Mouse (Mus musculus): ENCODE results near the gene Atp2a3.

DNA sequence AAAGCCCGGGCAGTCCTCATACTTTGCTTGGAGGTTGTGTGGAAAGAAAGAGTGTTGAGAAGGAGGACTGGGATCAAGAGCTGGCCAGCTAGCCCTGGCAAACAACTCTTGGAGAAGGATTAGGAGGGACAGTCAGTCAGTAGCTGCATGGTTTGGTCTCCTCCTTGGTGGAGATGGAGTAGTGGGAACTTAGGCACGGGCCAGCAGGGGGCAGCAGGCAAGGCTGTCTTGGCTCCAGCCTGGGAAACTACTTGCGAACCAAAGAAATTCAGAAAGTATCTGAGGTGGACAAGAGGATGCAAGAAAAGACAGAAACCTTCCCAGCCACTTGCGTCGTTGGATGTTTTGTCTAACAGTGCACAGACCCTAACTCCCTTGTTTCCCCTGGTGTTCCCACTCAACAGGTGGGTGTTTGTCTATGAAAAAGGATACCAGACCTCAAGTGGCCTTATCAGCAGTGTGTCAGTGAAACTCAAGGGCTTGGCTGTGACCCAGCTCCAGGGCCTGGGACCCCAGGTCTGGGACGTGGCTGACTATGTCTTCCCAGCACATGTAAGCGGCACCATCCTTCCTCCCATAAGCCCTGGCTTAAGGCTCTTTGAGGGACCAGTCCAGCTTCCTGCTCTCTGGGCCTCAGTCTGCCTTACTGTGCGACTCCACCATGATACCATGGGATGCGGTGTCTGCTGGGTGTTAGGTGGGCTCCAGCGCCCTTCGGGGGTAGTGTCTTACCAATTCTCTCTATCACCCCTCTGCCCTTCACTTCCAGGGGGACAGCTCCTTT, 46.9 kb downstream of the Atp2a3 start:
- TF ChIP-seq CTCF (IDR thresholded peaks at IDR 0.05; ENCODE audit: borderline replicate concordance, extremely low read depth, insufficient read depth, insufficient read length) (peak; percentile 85), POLR2A (IDR thresholded peaks at IDR 0.05; ENCODE audit: borderline replicate concordance, extremely low read depth, insufficient read depth, insufficient read length, poor library complexity, severe bottlenecking) (no peak)
